Mouse (Mus musculus): Measurements from ENCODE around the gene Rab8b.

DNA sequence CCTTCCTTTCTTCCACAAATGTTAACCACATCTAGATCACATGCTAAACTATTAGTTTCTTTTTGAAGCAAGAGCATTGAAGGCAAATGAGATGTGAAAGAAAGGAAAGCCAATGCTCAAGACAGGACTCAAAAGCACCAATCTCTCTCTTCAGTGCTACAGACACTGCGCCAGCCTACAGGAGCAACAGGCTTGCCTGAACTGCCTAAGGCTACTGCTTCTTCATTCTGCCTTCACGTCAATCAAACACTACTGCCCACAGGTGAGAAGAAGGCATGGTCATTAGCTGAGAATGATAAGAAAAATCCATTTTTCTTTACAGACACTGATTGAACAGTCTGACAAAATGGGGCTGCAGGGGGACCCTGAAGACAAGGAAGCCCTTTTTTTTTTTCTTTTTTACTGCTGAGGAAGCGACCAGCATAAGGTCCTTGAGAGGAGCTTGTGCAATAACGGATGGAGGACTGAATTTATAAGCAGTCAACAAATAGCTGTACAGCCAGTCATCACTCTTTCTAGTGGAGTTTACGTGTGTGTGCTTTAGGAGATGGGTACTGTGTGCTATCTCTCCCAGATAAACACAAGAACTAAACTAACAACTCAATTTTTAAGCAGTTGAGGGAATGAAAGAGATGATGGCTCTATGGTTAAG lies 11.6 kb downstream of the Rab8b start:
- TF ChIP-seq CTCF (IDR thresholded peaks at IDR 0.05; ENCODE audit: low read depth, low read length) (no peak), EP300 (IDR thresholded peaks at IDR 0.05; ENCODE audit: insufficient read depth, low read depth, low read length) (no peak)

Measured in ES-Bruce4 (cell line).